Mouse (Mus musculus) ES-CJ7 (cell line): Measurements from ENCODE around the gene Arnt2.

Experiments used
- DNase-seq: peaks from one replicate; pipeline ENCODE4 v3.0.0; 2011; ENCODE audit warnings: low read depth, low spot score

The Arnt2 gene

DNA sequence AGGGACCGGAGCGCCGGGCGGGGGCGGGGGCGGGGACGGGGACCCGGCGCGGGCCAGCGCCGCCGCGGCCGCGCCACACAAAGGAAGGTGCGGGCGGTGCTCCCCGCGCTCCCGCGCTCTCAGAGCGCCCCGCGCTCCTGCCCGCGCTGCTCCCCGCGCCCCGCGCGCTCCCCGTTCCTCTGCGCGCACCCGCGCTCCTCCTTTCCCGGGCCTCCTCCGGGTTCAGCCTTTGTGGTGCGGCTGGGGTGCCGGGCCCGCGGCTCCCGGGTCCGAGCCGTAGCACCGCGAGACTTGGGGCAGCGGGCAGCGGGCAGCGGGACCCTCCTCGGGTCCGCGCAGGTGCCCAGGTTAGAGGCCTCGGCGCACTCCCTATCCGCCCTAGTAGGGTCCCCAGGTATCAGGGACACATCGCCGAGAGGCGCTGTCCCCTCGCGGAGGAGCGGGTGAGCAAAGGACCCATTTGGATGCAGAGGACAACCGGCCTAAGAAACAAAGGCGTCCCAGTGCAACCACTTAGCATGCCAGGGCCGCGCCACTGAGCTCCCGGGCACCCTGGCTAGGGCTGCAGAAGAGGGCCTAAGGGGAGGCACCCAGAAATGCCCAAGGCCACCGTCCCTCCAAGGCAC is at the start of gene Arnt2:
Gene Arnt2, minus strand, starts transcription at position 281 of the 626 bp plus-strand sequence.
- peak; percentile 9 for DNase-seq

DNA sequence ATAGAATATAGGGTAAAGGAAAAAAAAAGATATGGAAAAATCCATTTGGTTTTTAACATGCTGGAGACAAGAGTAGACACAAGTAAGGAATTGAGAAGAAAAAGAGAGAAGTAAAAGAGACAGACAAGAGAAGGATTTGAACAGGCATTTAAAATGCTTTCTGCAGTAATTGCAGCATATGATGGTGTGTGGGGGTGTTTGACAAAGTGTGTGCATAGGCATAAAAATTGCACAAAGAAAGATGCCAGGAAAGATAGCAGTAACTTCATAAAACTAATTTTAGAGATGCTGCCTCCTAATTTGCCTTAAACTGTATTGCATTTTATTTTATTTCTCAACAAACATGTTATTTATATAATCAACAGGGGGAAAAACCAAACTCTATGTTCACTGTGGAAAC is 41.7 kb upstream of the Arnt2 start:
- no peak for DNase-seq

DNA sequence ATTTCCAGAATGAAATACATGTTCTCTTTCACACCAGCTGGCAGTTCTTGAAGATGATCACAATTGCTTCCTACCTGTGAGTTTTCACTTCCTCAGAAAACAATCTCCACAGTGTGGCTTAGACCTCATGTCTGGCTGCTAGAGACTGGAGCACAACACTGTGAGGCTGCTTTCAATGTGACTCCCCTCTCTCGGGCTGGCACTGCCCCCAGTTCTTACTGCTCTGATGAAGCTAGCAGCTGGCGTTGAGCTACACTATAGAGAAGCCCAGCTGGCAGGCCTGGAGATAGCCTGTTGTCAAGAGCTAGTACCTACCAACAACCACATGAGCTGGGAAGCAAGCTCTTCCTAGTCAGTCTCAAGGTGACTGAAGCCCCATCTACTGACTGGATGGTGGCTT is 39.1 kb upstream of the Arnt2 start:
- DNase-seq = no peak

DNA sequence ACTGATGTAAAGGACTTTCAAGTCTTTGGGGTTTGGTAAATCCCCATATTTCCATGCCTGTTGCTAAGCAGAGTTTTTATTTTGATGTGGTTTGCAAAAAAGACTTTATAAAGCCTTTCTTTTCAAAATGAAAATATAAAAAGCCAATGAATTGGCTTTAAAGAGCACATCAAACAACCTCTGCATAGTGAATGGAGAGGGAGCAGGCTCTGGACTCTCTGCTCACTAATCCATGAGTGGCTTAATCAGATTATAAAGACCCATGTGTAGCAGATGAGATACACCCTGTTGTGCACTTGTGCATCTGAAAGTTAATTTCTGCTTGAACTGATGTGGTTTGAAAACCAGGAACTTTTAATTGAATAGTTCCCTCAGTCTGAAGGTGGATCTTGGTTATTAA is 38.5 kb upstream of the Arnt2 start:
- DNase-seq = no peak

DNA sequence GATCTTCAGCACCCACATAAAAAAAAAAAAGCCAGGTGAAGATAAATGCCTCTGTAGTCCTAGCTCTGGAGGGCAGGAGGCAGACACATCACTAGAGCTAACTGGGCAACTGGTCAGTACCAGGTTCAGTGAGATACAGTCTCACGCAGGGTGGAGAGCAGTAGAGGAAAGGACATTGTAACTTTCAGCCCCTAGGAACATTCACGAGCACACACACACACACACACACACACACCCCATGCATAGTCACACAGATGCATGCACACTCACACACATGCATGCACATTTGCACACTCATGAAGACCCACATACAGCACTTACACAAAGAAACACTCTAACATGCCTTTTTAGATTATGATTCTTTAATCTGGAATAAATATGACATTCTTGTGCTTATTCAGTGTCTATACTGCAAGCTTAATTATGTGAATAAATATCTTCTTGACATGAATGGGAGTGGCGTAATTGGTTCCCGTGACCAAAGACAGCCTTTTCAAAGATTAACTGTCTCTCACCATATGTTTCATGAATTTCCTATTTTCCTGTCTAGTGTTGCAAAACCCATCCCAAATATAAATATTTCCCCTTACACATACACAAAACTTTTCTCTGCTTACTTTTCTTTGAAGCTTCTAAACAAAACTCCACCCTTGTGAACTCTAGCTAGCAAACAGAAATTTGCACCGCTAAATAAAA is 37.9 kb upstream of the Arnt2 start:
- DNase-seq = no peak

DNA sequence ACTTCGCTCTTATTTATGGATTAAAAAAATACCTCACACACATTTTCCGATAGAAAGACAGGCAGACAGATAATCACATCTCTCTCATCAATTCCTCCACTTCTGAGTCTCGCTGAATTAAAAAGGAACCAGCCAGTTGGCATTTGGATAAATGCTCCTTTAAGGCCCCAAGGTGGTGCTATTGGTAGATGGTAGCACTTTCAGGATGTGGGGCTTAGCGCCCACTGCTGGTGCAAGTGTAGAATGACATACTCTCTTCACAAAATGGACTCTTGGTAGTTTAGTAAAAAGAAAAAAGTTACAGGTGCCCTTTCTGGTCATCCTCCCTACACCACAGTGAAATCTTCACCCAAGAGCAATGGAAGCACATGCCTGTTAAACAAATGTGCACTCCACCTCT is 37.1 kb upstream of the Arnt2 start:
- DNase-seq = peak; percentile 89

DNA sequence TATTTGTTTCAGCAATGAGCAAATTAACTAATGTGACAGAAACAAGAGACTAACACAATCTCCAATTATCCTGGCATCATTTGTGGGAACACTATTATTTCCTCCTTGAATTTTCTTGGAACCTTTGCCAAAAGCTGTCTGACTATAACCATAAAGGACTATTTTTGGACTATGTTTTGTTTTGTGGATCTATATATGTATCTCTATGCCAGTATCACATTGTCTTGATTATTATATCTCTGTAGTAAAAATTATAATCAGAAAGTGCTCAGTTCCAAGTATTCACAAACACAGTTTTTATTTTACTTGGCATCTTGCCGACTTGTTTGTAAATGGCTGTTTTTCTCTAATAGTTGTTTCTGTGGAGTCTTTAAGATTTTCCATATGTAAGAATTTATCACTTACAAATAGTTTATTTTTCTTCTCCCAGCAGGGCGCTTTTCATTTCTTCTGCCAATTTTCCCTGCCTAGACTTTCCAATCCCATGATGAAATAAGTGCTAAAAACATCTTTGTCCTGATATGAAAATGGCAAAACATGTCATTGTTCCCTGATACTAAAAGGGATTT is 32.5 kb upstream of the Arnt2 start:
- no peak for DNase-seq

DNA sequence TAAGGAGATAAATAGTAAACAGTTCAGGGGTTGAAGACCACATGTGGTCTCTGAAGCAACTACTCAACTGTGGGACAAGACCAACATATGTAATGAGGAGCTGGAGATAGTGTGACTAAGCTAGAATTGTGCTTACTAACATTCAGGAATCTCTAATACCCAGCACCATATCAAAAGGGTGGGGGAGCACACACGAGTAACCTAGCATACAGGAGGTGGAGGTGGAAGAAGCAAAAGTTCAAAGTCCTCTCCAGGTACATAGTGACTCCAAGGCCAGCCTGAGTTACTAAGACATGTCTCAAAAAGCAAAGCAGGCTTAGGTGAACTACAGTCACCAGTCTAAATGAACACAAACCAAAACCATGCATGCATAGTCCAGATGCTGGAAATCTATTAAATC is 29.6 kb upstream of the Arnt2 start:
- no peak for DNase-seq

DNA sequence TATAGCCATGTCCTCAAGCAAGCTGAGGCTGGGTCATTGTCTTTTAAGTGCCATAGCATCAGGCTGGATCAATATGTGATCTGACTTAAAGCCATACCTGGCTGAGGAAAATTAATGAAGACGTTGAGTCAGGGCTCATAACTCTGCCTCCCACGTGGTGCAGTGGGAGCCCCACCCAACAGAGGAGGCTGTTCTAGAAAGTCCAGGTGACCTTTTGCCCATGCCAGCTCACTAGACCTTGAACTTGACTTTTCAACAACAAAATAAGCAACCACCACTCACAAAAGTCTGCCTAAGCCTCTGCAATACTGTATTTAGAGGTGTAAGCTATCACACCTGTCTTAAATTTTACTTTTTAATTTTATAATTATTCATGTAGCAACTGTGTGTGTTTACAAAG is 24.9 kb upstream of the Arnt2 start:
- no peak for DNase-seq

DNA sequence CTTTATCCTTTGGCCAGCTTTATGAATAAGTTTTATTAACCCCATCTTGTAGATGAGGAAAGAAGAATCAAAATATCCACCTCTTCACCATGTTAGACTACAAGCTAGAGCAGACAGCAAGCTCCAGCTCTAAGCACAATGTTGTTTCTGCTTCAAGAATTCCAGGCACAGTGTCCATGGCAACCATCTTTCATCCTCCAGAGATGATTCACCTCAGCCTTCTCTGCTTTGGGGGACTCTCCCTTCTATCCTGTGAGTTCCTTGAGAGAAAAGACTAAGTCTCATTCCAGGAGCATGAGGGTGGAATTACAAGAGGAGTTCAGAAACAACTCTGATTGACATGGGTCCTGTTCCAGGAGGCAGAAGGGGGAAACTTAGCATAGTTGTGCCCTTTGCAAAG is 22.2 kb upstream of the Arnt2 start:
- no peak for DNase-seq

DNA sequence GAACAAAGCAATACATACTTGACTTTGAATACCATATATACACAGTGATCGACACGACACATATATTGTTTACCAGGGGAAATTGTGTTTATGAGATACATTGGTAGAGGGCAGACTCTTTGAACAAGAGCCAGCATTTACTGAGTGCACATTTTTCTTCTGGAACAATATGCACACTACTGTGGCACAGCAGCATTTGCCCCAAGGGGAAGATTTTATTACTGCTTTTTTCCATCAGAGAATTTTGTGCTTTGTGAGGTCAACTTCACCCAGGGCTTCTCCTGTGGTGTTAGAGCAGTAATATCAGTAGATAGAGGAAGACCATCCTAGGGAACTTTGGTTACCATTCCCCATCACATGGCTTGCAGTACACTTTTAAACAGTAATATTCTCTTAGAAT is 17.2 kb upstream of the Arnt2 start:
- DNase-seq = no peak

DNA sequence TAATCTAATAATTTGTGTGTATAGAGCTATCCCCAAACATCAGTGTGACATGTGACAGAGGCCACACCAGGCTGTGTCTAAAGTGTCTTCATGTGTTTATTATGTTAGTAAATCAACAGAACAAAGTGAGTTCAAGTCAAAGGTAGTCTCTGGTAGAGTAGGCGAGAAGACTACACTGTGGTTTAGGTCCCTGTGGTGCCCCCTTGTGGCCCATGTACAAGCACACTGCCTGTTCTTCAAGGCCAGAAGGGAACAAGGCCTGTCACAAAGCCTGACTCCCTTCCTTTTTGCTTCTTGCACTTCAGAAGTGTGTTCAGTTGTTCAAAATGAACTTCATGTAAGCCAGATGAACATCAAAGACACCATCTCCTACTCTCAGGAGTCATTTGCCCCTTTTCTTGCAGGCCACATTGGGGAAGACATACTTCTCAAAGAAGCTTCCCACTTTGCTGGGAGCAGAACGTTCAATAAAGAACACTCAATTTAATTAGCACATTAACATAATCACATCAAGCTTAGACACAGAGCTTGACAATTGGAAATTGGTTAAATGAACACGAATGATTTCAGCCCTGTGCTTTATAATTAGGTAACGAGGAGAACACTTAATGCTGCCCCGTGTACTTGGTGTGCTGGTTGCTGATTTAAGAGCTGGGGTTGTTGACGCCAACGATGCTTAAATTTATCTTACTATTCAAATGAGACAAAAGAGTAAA is 14.9 kb upstream of the Arnt2 start:
- DNase-seq = peak; percentile 67

DNA sequence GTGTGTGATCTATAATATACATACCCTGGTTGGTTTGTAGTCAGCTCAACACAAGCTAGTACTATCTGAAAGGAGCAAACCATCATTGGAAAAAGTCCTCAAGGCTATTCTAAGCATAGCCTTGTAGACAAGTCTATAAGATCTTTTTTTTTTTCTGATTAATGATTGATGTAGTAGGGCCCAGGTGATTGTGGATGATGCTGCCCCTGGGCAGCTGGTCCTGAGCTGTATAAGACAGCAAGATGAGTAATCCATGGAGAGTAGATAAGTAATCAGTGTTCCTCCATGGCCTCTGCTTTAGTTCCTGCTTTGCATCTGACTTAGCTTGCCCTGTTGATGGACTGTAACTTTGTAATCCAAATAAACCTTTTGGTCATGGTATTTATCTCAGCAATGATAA is 11.8 kb upstream of the Arnt2 start:
- DNase-seq = no peak

DNA sequence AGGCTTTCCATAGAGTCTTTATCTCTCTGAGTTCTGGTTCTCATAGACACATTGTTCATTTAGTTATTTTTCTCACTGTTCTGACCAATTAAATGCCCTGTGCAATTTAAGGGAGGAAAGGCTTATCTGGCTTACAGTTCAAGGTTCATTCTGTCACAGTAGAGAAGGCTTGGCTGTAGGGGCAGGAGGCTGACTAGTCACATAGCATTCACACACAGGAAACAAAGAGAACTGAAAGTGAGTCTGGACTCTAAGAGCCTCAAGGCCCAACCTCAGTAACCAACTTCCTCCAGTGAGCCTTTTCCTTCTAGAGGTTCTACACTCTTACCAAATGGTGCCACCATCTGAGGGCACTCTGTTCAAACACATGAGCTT is 11.3 kb upstream of the Arnt2 start:
- DNase-seq = no peak

DNA sequence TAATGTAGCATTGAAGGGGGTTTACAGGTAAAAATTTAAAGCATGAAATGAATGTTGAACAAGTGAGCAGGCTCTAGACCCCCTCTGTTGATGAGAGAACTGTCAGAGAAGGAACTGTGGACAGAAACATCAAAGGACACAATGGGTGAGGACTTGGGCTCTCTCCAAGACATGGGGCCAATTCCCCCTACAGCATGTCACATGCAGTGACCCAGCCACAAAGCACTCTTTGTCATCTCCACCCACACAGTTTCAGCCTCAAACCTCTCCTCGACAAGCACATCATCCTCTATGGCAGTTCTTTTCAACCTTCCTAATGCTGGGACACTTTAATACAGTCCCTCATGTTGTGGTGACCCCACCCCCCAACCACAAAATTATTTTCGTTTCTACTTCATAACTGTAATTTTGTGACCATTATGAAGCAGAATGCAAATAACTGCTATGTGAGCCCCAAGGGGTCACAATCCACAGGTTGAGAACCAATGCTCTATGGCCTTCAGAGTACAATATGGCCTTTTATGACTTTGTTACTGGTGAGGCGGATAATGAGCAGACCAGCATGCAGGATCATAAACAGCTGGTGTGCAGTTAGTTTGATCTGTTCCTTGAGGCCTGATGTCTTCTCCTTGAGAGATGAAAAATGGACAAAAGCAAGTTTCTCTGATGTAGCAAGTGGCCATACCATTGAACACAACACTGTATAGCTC is 10.8 kb upstream of the Arnt2 start:
- DNase-seq = no peak

DNA sequence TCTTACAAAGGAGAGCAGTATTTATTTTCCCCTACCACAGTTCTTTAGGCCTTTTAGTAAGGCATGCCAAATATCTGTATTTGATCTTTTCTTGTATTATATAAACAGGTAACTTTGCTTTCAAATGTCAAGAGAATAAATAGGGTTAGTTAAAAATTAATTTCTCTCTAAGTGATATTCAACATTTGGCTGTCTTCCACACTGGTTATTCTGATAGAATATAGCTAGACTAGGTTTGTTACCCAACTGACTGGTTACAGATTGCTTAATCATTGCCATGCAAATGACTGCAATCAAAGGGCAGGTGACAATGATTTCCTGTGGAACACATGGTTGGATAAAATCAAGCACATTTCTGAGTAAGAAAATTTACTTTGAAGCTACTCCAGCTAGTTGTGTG is 7.5 kb upstream of the Arnt2 start:
- DNase-seq = no peak

DNA sequence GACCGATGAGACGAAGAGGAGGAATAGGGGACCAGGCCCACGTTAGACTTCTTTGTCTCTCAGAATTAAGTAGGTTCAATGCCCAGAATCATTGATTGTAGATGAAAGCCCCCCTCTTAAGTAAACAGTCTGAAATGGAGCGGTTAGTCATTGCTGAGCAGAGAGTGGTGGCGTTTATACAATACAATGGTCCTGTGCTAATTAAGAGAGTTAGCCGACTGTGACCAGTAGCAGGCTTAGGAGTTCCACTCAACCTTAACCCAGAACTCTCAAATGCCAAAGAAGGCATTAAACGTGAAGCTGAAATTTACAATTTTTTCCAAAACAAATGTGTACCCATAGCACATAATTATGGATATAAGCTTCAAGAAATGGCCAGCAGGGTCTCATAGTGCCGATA is 2.6 kb upstream of the Arnt2 start:
- DNase-seq = no peak

DNA sequence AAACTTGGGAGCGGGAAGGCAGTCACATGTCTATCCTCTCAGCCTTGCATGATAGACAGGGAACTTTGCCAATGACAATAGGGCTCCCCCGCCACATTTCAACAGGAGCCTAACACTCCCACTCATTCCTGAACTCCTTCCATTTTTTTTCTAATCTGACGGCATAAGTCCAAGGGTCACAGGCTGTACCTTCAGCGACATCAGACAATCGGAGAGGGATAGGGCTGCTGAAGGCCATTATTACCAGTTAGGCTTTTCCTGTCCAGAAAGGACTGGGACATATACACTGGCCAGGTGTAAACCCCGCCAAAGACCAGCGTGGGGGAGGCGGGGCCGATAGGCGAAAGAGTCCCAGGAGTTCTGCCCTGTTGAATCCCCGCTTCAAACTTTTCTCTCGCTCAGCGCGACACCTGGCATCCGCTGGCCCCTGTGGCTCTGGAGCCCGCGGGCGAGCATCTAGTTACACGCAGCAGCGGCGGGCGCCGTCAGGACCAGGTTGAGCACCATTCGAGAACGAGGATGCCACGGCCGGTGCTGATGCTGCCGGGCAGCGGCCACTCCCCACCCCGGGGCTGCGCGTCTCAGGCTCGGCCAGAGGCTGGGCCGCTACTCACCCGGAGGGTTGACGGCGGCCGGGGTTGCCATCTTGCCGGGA is 608 bp downstream of the Arnt2 start:
- DNase-seq = peak; percentile 33

DNA sequence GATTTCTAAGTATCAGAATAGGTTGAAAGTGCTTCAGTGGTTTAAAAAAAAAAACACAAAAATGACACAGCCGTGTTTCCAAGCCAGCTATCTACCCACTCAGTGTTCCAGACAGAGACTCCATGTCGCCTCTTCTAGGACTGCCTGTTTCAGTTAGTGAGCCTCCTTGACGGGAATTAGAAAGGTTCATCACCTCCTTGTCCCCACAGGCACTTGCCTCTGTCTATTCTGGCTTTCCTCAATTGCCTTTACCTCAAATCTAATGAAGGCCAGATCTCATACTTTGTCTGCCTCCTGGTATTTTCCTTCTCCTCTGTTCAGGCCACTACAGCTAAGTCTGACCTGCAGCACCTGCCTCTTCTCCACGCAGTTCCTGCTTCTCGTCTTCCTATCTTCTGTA is 1.7 kb downstream of the Arnt2 start:
- DNase-seq = no peak

DNA sequence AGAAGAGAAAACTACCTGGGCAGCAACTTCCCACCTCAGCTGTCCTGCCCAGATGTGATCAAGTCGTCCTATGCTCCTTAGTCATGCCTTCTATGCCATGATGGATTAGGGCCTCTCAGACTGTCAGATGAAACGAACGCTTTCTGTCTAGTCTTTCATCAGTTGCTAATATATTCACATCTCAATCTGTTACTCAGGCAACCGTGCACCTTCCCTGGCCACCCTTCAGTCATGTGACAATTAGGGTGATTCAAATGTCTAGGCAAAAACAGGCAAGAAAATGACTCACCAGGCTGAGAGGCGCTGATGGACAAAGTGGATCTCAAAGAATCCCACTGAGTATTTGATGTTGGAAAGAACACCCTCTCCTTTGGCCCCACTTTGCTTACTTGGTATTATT is 6.6 kb downstream of the Arnt2 start:
- no peak for DNase-seq

DNA sequence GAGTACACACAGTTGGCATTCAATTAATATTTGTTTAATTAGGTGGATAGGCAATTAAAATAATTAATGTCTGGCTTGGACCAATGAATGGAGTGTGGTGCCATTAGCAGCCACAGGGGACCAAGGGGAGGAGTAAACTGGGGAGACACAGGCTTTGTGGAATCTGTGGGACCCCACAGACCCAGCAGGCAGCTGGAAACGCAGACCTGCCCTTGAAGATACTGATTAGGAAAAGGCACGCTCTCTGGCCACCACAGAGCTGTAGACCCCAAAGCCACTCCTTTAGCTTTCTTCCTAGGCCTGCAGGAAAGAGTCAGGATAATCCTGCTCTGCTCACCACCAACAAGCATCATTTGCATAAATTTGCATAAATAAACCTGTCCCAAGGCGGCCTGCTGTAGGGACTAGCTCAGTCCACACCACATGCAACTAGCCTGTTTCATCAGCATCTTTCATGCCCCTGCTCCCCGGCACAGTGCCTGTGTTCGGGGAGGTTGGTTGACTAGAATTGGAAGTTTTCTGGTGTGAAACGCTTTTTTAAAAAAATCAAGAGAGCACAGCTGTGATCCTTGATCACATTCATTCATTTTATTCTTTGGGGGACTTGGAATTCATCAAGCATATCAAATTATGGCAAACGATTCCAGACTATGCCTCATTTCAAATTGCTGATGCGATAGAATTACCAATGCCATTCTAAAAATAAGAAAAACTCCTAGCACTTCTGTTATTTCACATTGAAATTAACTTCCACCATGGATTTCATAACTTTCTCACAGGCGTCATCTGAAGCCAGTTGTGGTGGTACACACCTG is 8.1 kb downstream of the Arnt2 start:
- peak; percentile 6 for DNase-seq
